ENCODE assay signal across 21 mouse cellular contexts in the genomic region with DNA sequence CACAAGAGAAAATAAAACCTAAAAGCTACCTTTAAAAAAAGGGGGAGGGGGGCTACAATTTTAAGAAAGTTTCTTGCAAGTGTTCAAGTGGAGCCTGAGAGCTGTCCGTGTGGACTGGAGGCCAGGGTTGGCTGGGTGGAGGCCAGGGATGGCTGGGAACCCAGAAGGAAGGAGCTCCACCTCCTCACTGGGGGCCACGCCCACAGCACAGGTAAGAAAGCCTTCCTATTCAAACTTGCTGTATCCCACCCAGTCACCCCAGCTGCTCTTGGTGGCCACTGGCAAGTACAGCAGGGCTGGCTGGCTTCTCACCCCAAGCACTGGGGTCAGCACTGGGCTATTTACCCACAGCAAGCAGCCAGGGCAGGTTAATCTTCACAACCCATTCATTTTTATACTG. TPM values are rescaled to one million over a fixed set of nuclear protein-coding genes. Genes with fewer than 3 reads are reported as not detected.
A peak's percentile ranks its signal among the peaks of the same experiment; 100 is the strongest.
DNase-seq lines count a peak whose midpoint lies in the region; ATAC-seq and TF ChIP-seq lines count a peak whose summit lies in the region.
"Had no signal": no experiment of that assay in that cellular context is flagged by ENCODE, and none has a peak within 500 bp of the region (broad histone marks: within the 10 kb centered on the region; RNA-seq: fewer than 3 reads in every experiment).

No protein-coding gene starts in this region.

- DNase-seq in kidney, adult 2 months = no peak
- DNase-seq in limb, embryonic 10.5 days (ENCODE audit: low spot score) = no peak
- peak; percentile 51 for DNase-seq in stomach, postnatal 0 days (ENCODE audit: low spot score)
- no peak for DNase-seq in frontal cortex, postnatal 25 days (ENCODE audit: low spot score in 2 of 2)
- DNase-seq: adrenal gland, adult 2 months; adrenal gland, postnatal 14 days; cerebellum, adult 11 months; cerebellum, adult 2 months; cerebellum, adult 9-11 months; cerebellum, postnatal 25 days; forebrain, postnatal 0 days; gastrocnemius, postnatal 25 days had no signal

- no peak for ATAC-seq in kidney, embryonic 15.5 days (replicated peaks; ENCODE audit: low FRiP score)
- no peak for ATAC-seq in limb, embryonic 13.5 days (ENCODE audit: low FRiP score, low read depth)
- ATAC-seq in stomach, postnatal 0 days (ENCODE audit: low FRiP score, low TSS enrichment) = no peak
- ATAC-seq: CD4-positive, CD25-positive, alpha-beta regulatory T cell, adult 4 months; forebrain, embryonic 14.5 days; forebrain, postnatal 0 days had no signal

- H3K9ac ChIP-seq in kidney, embryonic 15.5 days = no peak overlapping the region
- peak overlapping the region; percentile 14; the same call in 1 of the 2 replicates for H3K9ac ChIP-seq in limb, embryonic 13.5 days
- no peak overlapping the region for H3K9ac ChIP-seq in stomach, postnatal 0 days (ENCODE audit: low read length)
- H3K9ac ChIP-seq: embryonic facial prominence, embryonic 12.5 days; embryonic facial prominence, embryonic 15.5 days; forebrain, postnatal 0 days; hindbrain, embryonic 12.5 days; hindbrain, embryonic 15.5 days had no signal

- 58% methylated on average over 2 of the region's 2 CpGs for WGBS in kidney, adult 2 months
- 89% methylated on average over 2 of the region's 2 CpGs for WGBS in kidney, embryonic 15.5 days
- WGBS in limb, embryonic 13.5 days = 74% methylated on average over 2 of the region's 2 CpGs
- 67% methylated on average over 2 of the region's 2 CpGs for WGBS in limb, embryonic 10.5 days
- WGBS in stomach, postnatal 0 days = 39% methylated on average over 2 of the region's 2 CpGs

- H3K27ac ChIP-seq in kidney, adult 2 months (ENCODE audit: insufficient read depth, low read depth, low read length) = peak overlapping the region; percentile 24; the same call in 1 of the 2 replicates
- H3K27ac ChIP-seq in kidney, embryonic 15.5 days = no peak overlapping the region
- H3K27ac ChIP-seq in limb, embryonic 13.5 days = no peak overlapping the region
- H3K27ac ChIP-seq in limb, embryonic 10.5 days = no peak overlapping the region
- no peak overlapping the region for H3K27ac ChIP-seq in stomach, postnatal 0 days (replicated peaks)
- H3K27ac ChIP-seq: embryonic facial prominence, embryonic 12.5 days; embryonic facial prominence, embryonic 15.5 days; heart, embryonic 10.5 days; hindbrain, embryonic 12.5 days; hindbrain, embryonic 15.5 days had no signal

- TF ChIP-seq POLR2A in kidney, adult 2 months (IDR thresholded peaks at IDR 0.05; ENCODE audit: low read depth, low read length) = no peak

- H3K27me3 ChIP-seq in kidney, adult 2 months (replicated peaks; ENCODE audit: control insufficient read depth, insufficient read depth, low read length) = no peaks in the 10 kb centered on the region
- H3K27me3 ChIP-seq in kidney, embryonic 15.5 days = no peaks in the 10 kb centered on the region
- no peaks in the 10 kb centered on the region for H3K27me3 ChIP-seq in limb, embryonic 13.5 days
- H3K27me3 ChIP-seq in limb, embryonic 10.5 days (ENCODE audit: low read depth, poor library complexity, severe bottlenecking) = no peaks in the 10 kb centered on the region
- no peaks in the 10 kb centered on the region for H3K27me3 ChIP-seq in stomach, postnatal 0 days (ENCODE audit: control insufficient read depth, insufficient read depth, low read length)
- H3K27me3 ChIP-seq: embryonic facial prominence, embryonic 12.5 days; embryonic facial prominence, embryonic 15.5 days; hindbrain, embryonic 12.5 days; hindbrain, embryonic 15.5 days had no signal

- H3K36me3 ChIP-seq in kidney, adult 2 months (ENCODE audit: control insufficient read depth, insufficient read depth, low read length) = no peaks in the 10 kb centered on the region; the same call in 1 of the 2 replicates
- peaks cover 66% of the 10 kb centered on the region for H3K36me3 ChIP-seq in kidney, embryonic 15.5 days
- H3K36me3 ChIP-seq in limb, embryonic 13.5 days = peaks cover 53% of the 10 kb centered on the region
- peaks cover 78% of the 10 kb centered on the region for H3K36me3 ChIP-seq in limb, embryonic 10.5 days
- peaks cover 19% of the 10 kb centered on the region; the same call in 1 of the 2 replicates for H3K36me3 ChIP-seq in stomach, postnatal 0 days (ENCODE audit: control insufficient read depth, insufficient read depth, low read length)

- TF ChIP-seq EP300 in stomach, postnatal 0 days (optimal IDR thresholded peaks at IDR 0.05) = no peak

- no peak overlapping the region for H3K4me2 ChIP-seq in kidney, embryonic 15.5 days
- no peak overlapping the region for H3K4me2 ChIP-seq in limb, embryonic 13.5 days (replicated peaks)
- H3K4me2 ChIP-seq in stomach, postnatal 0 days (replicated peaks; ENCODE audit: low read depth) = no peak overlapping the region
- H3K4me2 ChIP-seq: embryonic facial prominence, embryonic 12.5 days; embryonic facial prominence, embryonic 15.5 days; hindbrain, embryonic 12.5 days; hindbrain, embryonic 15.5 days had no signal

- H3K4me3 ChIP-seq in kidney, adult 2 months (ENCODE audit: insufficient read depth, low read depth, low read length) = no peak overlapping the region
- H3K4me3 ChIP-seq in kidney, embryonic 15.5 days (replicated peaks) = no peak overlapping the region
- H3K4me3 ChIP-seq in limb, embryonic 13.5 days = no peak overlapping the region
- H3K4me3 ChIP-seq in limb, embryonic 10.5 days = no peak overlapping the region
- no peak overlapping the region for H3K4me3 ChIP-seq in stomach, postnatal 0 days (ENCODE audit: low read depth, low read length)
- H3K4me3 ChIP-seq: embryonic facial prominence, embryonic 12.5 days; embryonic facial prominence, embryonic 15.5 days; heart, embryonic 10.5 days; hindbrain, embryonic 12.5 days; hindbrain, embryonic 15.5 days had no signal

- H3K4me1 ChIP-seq in kidney, adult 2 months (ENCODE audit: control insufficient read depth, insufficient read depth, low read length) = peaks cover 14% of the 10 kb centered on the region
- H3K4me1 ChIP-seq in kidney, embryonic 15.5 days = peaks cover 34% of the 10 kb centered on the region
- peaks cover 24% of the 10 kb centered on the region for H3K4me1 ChIP-seq in limb, embryonic 13.5 days
- H3K4me1 ChIP-seq in limb, embryonic 10.5 days = peaks cover 23% of the 10 kb centered on the region
- H3K4me1 ChIP-seq in stomach, postnatal 0 days (replicated peaks; ENCODE audit: control insufficient read depth, insufficient read depth) = no peaks in the 10 kb centered on the region
- H3K4me1 ChIP-seq: embryonic facial prominence, embryonic 12.5 days; hindbrain, embryonic 12.5 days had no signal

- no peaks in the 10 kb centered on the region for H3K9me3 ChIP-seq in kidney, embryonic 15.5 days (replicated peaks)
- H3K9me3 ChIP-seq in limb, embryonic 13.5 days = no peaks in the 10 kb centered on the region
- H3K9me3 ChIP-seq in limb, embryonic 10.5 days (replicated peaks) = no peaks in the 10 kb centered on the region
- H3K9me3 ChIP-seq in stomach, postnatal 0 days (ENCODE audit: control insufficient read depth, low read length) = no peaks in the 10 kb centered on the region
- H3K9me3 ChIP-seq: embryonic facial prominence, embryonic 12.5 days; embryonic facial prominence, embryonic 15.5 days; heart, embryonic 10.5 days; hindbrain, embryonic 12.5 days; hindbrain, embryonic 15.5 days had no signal

- TF ChIP-seq CTCF in kidney, adult 2 months (conservative IDR thresholded peaks at IDR 0.05; ENCODE audit: insufficient read depth, insufficient read length, low read depth, low read length) = no peak
- TF ChIP-seq CTCF in stomach, postnatal 0 days (IDR thresholded peaks at IDR 0.05; ENCODE audit: low read depth) = no peak

RNA-seq across cellular contexts. Expression of a gene that starts 8.3 kb away (rescaled TPM):
- 77.7 and 79.3 TPM in 2 replicates for polyA plus RNA-seq in kidney, adult 2 months (2012; rRNA removed)
- polyA plus RNA-seq in kidney, embryonic 15.5 days (2015; fragmentation: Nextera tagmentation; extraction: Ambion mirVana) = 83.0 and 90.1 TPM in 2 replicates
- 69.3 and 76.9 TPM in 2 replicates for polyA plus RNA-seq in limb, embryonic 13.5 days (2015; fragmentation: Nextera tagmentation; extraction: Ambion mirVana)
- 78.5 and 83.8 TPM in 2 replicates for polyA plus RNA-seq in limb, embryonic 10.5 days (2016; fragmentation: Nextera tagmentation; extraction: Ambion mirVana)
- 84.8 and 84.9 TPM in 2 replicates for polyA plus RNA-seq in stomach, postnatal 0 days (2015; fragmentation: Nextera tagmentation; extraction: Ambion mirVana)

RNA-seq across cellular contexts. Expression of a gene that starts 8.5 kb away (rescaled TPM):
- 28.5 and 35.6 TPM in 2 replicates for polyA plus RNA-seq in kidney, adult 2 months (2012; rRNA removed)
- polyA plus RNA-seq in kidney, embryonic 15.5 days (2015; fragmentation: Nextera tagmentation; extraction: Ambion mirVana) = 19.5 and 22.4 TPM in 2 replicates
- polyA plus RNA-seq in limb, embryonic 13.5 days (2015; fragmentation: Nextera tagmentation; extraction: Ambion mirVana) = 18.1 and 18.5 TPM in 2 replicates
- 21.4 and 23.0 TPM in 2 replicates for polyA plus RNA-seq in limb, embryonic 10.5 days (2016; fragmentation: Nextera tagmentation; extraction: Ambion mirVana)
- 8.3 and 11.5 TPM in 2 replicates for polyA plus RNA-seq in stomach, postnatal 0 days (2015; fragmentation: Nextera tagmentation; extraction: Ambion mirVana)

RNA-seq across cellular contexts. Expression of a gene that starts 20.4 kb away (rescaled TPM):
- 5.8 and 6.8 TPM in 2 replicates for polyA plus RNA-seq in kidney, adult 2 months (2012; rRNA removed)
- polyA plus RNA-seq in kidney, embryonic 15.5 days (2015; fragmentation: Nextera tagmentation; extraction: Ambion mirVana) = 23.7 and 27.7 TPM in 2 replicates
- 27.3 and 29.0 TPM in 2 replicates for polyA plus RNA-seq in limb, embryonic 13.5 days (2015; fragmentation: Nextera tagmentation; extraction: Ambion mirVana)
- 46.7 and 55.2 TPM in 2 replicates for polyA plus RNA-seq in limb, embryonic 10.5 days (2016; fragmentation: Nextera tagmentation; extraction: Ambion mirVana)
- polyA plus RNA-seq in stomach, postnatal 0 days (2015; fragmentation: Nextera tagmentation; extraction: Ambion mirVana) = 5.8 and 6.3 TPM in 2 replicates

RNA-seq across cellular contexts. Expression of a gene that starts 44.1 kb away (rescaled TPM):
- polyA plus RNA-seq in kidney, adult 2 months (2012; rRNA removed) = 151 and 178 TPM in 2 replicates
- polyA plus RNA-seq in kidney, embryonic 15.5 days (2015; fragmentation: Nextera tagmentation; extraction: Ambion mirVana) = 109 and 115 TPM in 2 replicates
- polyA plus RNA-seq in limb, embryonic 13.5 days (2015; fragmentation: Nextera tagmentation; extraction: Ambion mirVana) = 86.4 and 94.5 TPM in 2 replicates
- polyA plus RNA-seq in limb, embryonic 10.5 days (2016; fragmentation: Nextera tagmentation; extraction: Ambion mirVana) = 99.6 and 99.8 TPM in 2 replicates
- polyA plus RNA-seq in stomach, postnatal 0 days (2015; fragmentation: Nextera tagmentation; extraction: Ambion mirVana) = 40.5 and 42.3 TPM in 2 replicates
